Mouse (Mus musculus) inflammation-experienced regulatory T-cells, adult 6 months (primary cell): Measurements from ENCODE around the gene Trim44. TPM values are rescaled to one million over a fixed set of nuclear protein-coding genes. Genes with fewer than 3 reads are reported as not detected.

ENCODE experiments used
- ATAC-seq: one replicate; pipeline ENCODE4 v1.8.0; 2017
- polyA plus RNA-seq, 3 experiments: library from polyadenylated mRNA; unstranded; fragments of 100-300 nt; shearing (Covaris generic); gene quantifications; one replicate each; pipeline ENCODE4 v1.2.1; 2017

The Trim44 gene
- polyA plus RNA-seq, 3 experiments from 2014 or later: 3.6 to 9.9 (median 9.3) TPM

- ATAC-seq: no peak
Measured at GRCm38 (mm10) chr2:102287369-102287768, 120.3 kb downstream of the Trim44 start.

GRCm38 (mm10) chr2:102282081-102282480 lies 125.5 kb downstream of the Trim44 start:
- ATAC-seq: no peak

DNA sequence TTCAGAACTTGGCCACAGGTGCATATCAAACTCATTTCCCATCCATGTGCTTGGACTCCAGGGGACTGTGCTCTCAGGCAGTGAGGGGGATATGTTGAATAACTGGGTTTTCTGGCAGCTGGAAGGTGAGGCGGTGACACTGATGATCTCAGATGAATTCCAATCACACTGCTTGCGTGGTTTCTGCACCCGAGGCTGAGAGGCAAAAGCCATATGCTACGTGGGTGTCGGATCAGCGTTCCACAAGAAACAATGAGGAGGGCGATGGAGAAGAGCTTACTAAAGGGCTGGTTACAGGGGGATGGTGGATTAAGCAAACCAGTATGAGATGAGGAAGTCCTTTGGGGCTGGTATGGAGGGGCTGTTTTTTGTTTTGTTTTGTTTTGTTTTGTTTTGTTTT lies 127.8 kb downstream of the Trim44 start:
- ATAC-seq: no peak

- ATAC-seq: no peak
Measured at GRCm38 (mm10) chr2:102277946-102278345, 129.7 kb downstream of the Trim44 start.

- ATAC-seq: no peak
Measured at GRCm38 (mm10) chr2:102273280-102273679, 134.3 kb downstream of the Trim44 start.

DNA sequence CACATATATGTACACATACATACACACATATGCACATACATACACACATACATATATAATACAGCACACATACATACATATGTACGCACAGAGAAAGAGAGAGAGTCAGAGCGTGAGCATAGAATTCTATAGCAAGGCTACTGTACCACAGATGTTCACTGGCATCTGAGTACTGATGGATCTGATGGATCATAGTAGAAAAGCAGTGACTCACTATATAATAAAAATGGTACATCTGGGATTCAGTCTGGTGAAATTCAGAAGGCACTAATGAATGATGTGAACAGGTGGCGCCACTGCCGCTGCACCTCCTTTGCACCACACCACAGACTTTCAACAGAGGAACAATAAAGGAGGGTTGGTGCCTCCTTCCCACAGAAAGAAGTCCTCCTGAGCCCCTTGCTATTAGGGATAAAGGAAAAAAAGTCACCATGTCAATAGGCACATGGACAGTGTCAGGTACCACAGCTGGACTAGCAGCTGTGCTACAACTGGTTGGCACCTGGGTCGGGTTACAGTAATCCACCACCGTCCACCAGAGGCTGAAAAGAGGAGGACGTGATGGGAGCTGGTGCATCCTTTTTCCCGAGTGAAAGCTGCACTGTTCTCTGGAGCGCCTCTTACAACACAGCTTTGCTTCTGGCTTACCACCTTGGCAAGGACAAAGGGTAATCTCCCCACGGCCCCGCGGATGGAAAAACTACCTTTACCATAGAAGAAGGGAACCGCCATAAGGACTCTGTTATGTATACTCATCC lies 139.9 kb downstream of the Trim44 start:
- no peak for ATAC-seq

- no peak for ATAC-seq
Measured at GRCm38 (mm10) chr2:102266911-102267310, 140.7 kb downstream of the Trim44 start.

DNA sequence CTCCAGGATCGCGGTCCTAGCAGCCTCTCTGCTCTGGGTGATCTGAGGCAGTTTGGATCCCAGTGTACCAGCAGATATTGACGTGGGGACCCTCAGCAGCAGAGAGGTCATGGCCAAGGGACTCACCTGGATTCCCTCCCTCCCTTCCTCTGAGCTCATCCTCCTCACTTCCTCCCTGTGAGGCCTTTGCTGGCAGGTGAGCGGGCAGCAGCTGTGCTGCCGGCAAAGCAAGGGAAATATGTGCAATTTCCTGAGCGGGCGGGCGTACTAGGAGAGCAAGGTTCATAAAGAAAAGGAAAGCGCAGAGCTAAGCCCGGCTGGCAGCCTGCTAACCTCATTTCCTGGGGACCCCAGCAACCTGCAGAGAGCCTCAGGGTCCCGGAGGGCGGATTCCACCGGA lies 148.5 kb downstream of the Trim44 start:
- ATAC-seq: peak; percentile 66

- peak; percentile 24 for ATAC-seq
Measured at GRCm38 (mm10) chr2:102258682-102259081, 148.9 kb downstream of the Trim44 start.

GRCm38 (mm10) chr2:102257964-102258605 lies 149.5 kb downstream of the Trim44 start:
- ATAC-seq: peak; percentile 38

- ATAC-seq: no peak
Measured at GRCm38 (mm10) chr2:102256591-102257335, 150.9 kb downstream of the Trim44 start.

- no peak for ATAC-seq
Measured at GRCm38 (mm10) chr2:102256100-102256499, 151.5 kb downstream of the Trim44 start.

DNA sequence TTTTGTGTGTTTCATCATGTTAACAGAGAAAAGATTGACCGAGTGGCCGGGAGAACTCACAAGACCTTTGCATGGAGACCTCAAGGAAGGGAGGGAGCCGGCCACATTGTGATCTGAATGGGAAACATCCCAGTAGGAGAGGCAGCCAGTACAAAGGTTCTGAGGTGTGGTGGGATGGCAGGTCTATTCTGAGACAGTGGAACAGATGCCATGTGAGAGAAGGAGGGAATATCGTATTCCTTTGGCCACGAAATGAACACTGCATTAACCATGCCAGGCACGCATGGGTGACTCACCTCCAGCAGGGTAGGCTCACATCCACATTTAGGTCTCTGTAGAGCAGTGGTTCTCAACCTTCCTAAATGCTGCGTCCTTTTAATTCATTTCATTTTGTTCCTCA lies 154.4 kb downstream of the Trim44 start:
- no peak for ATAC-seq

- no peak for ATAC-seq
Measured at GRCm38 (mm10) chr2:102252651-102253050, 155.0 kb downstream of the Trim44 start.

Other genes starting within 250 kb of the Trim44 start
- under 1 TPM; 0.30 to 0.77 (median 0.61) TPM for gene Ldlrad3, start 221.4 kb downstream of the Trim44 start, polyA plus RNA-seq
- gene Fjx1, start 44.7 kb upstream of the Trim44 start, polyA plus RNA-seq: not detected
- not detected for gene Pamr1, start 142.2 kb upstream of the Trim44 start, polyA plus RNA-seq